Mouse (Mus musculus) MEL (cell line): ENCODE data around the gene Elp5. TPM values are rescaled to one million over a fixed set of nuclear protein-coding genes. Genes with fewer than 3 reads are reported as not detected.

Experiments
- DNase-seq: peaks from one replicate; pipeline ENCODE4 v3.0.0; 2011; ENCODE audit warnings: low read depth, low spot score
- H3K27ac ChIP-seq: 2 replicates; pipeline ENCODE4 v1.5.1; 2012; ENCODE audit warnings: low read depth, mild to moderate bottlenecking, control low read depth, low read length, moderate library complexity; ENCODE audit not compliant: control insufficient read depth
- H3K27me3 ChIP-seq, 2 experiments: fragments of 150-350 bp in 1 of 2; sonication (generic) in 1 of 2; 2 replicates each; pipeline ENCODE4 v1.6.1; 2012; ENCODE audit warnings: low read length in 2 of 2, mild to moderate bottlenecking in 2 of 2, improper control_type of control experiment in 1 of 2, moderate library complexity in 1 of 2; ENCODE audit not compliant: insufficient read depth in 2 of 2, control insufficient read depth in 1 of 2
- H3K36me3 ChIP-seq, 2 experiments: 2 replicates each; pipeline ENCODE4 v1.6.1; 2012 to 2014; ENCODE audit warnings: low read length in 2 of 2, improper control_type of control experiment in 1 of 2, inconsistent platforms in 1 of 2, mild to moderate bottlenecking in 1 of 2; ENCODE audit not compliant: insufficient read depth in 2 of 2, control insufficient read depth in 1 of 2
- H3K4me1 ChIP-seq, 2 experiments: fragments of 150-350 bp in 1 of 2; sonication (generic) in 1 of 2; 2 replicates each; pipeline ENCODE4 v1.6.1; 2012; ENCODE audit warnings: low read length in 2 of 2, improper control_type of control experiment in 1 of 2, mild to moderate bottlenecking in 1 of 2; ENCODE audit not compliant: insufficient read depth in 2 of 2, control insufficient read depth in 1 of 2
- H3K4me3 ChIP-seq, 2 experiments: fragments of 150-350 bp in 1 of 2; sonication (generic) in 1 of 2; 2 replicates each; pipeline ENCODE4 v1.5.1; 2012; ENCODE audit warnings: low read depth in 2 of 2, low read length in 2 of 2, mild to moderate bottlenecking in 2 of 2, moderate library complexity in 2 of 2, control low read depth in 1 of 2, improper control_type of control experiment in 1 of 2; ENCODE audit not compliant: control insufficient read depth in 1 of 2, insufficient read depth in 1 of 2
- H3K79me2 ChIP-seq: 2 replicates; pipeline ENCODE4 v1.6.1; 2012; ENCODE audit warnings: mild to moderate bottlenecking, low read length, moderate library complexity; ENCODE audit not compliant: control insufficient read depth, poor library complexity, insufficient read depth
- H3K9ac ChIP-seq: 2 replicates; pipeline ENCODE4 v1.6.1; 2012; ENCODE audit warnings: low read depth, mild to moderate bottlenecking, control low read depth, low read length, moderate library complexity; ENCODE audit not compliant: control insufficient read depth, poor library complexity, severe bottlenecking
- H3K9me3 ChIP-seq: fragments of 150-350 bp; sonication (generic); replicated peaks from 2 replicates; pipeline ENCODE4 v1.6.1; 2012; ENCODE audit warnings: mild to moderate bottlenecking, low read length, improper control_type of control experiment, moderate library complexity; ENCODE audit not compliant: insufficient read depth
- BHLHE40 ChIP-seq: IDR thresholded peaks from 2 replicates; pipeline ENCODE4 v1.6.1; 2012; ENCODE audit warnings: low read depth, mild to moderate bottlenecking, inconsistent platforms, low read length, improper control_type of control experiment, borderline replicate concordance
- CHD1 ChIP-seq: IDR thresholded peaks from 2 replicates; pipeline ENCODE4 v1.6.1; 2012; ENCODE audit warnings: low read depth, mild to moderate bottlenecking, inconsistent platforms, low read length, improper control_type of control experiment
- CHD2 ChIP-seq: IDR thresholded peaks from 2 replicates; pipeline ENCODE4 v1.6.1; 2011; ENCODE audit warnings: low read length, improper control_type of control experiment
- CTCF ChIP-seq, 3 experiments: IDR thresholded peaks in 2 of 3; conservative IDR thresholded peaks in 1 of 3; 2 replicates each; pipeline ENCODE4 v1.5.1; 2011 to 2012; ENCODE audit warnings: low read length in 3 of 3, low read depth in 2 of 3, mild to moderate bottlenecking in 2 of 3, improper control_type of control experiment in 1 of 3, inconsistent platforms in 1 of 3, mixed read lengths in 1 of 3, moderate library complexity in 1 of 3; ENCODE audit not compliant: control insufficient read depth in 1 of 3, insufficient read depth in 1 of 3, poor library complexity in 1 of 3, severe bottlenecking in 1 of 3
- ELF1 ChIP-seq: IDR thresholded peaks from 2 replicates; pipeline ENCODE4 v1.6.1; 2014; ENCODE audit warnings: low read depth, mild to moderate bottlenecking, inconsistent platforms, low read length, improper control_type of control experiment, moderate library complexity
- EP300 ChIP-seq, 2 experiments: IDR thresholded peaks; 2 replicates each; pipeline ENCODE4 v1.6.1; 2011; ENCODE audit warnings: improper control_type of control experiment in 2 of 2, low read length in 2 of 2, low read depth in 1 of 2, mild to moderate bottlenecking in 1 of 2
- GABPA ChIP-seq: IDR thresholded peaks from 2 replicates; pipeline ENCODE4 v1.6.1; 2012; ENCODE audit warnings: low read depth, mild to moderate bottlenecking, inconsistent platforms, low read length, improper control_type of control experiment, moderate library complexity
- GATA1 ChIP-seq: IDR thresholded peaks from 2 replicates; pipeline ENCODE4 v1.6.1; 2011; ENCODE audit warnings: low read depth, low read length, improper control_type of control experiment
- HCFC1 ChIP-seq: IDR thresholded peaks from 2 replicates; pipeline ENCODE4 v1.6.1; 2012; ENCODE audit warnings: low read depth, mild to moderate bottlenecking, inconsistent platforms, low read length, improper control_type of control experiment, moderate library complexity
- JUND ChIP-seq: IDR thresholded peaks from 2 replicates; pipeline ENCODE4 v1.6.1; 2011; ENCODE audit warnings: low read depth, mild to moderate bottlenecking, improper control_type of control experiment, low read length
- KAT2A ChIP-seq: conservative IDR thresholded peaks from 2 replicates; pipeline ENCODE4 v1.6.1; 2012; ENCODE audit warnings: low read depth, low read length, improper control_type of control experiment, inconsistent platforms
- MAFK ChIP-seq: IDR thresholded peaks from 2 replicates; pipeline ENCODE4 v1.6.1; 2011; ENCODE audit warnings: low read depth, mild to moderate bottlenecking, low read length, improper control_type of control experiment, borderline replicate concordance
- MAX ChIP-seq: IDR thresholded peaks from 2 replicates; pipeline ENCODE4 v1.6.1; 2011; ENCODE audit warnings: low read length, improper control_type of control experiment
- MAZ ChIP-seq: IDR thresholded peaks from 2 replicates; pipeline ENCODE4 v1.6.1; 2012; ENCODE audit warnings: low read depth, mild to moderate bottlenecking, inconsistent platforms, low read length, improper control_type of control experiment
- MEF2A ChIP-seq: IDR thresholded peaks from 2 replicates; pipeline ENCODE4 v1.6.1; 2014; ENCODE audit warnings: low read depth, mild to moderate bottlenecking, inconsistent platforms, low read length, improper control_type of control experiment; ENCODE audit not compliant: poor library complexity, insufficient replicate concordance, severe bottlenecking; ENCODE audit errors: extremely low read depth
- MXI1 ChIP-seq: IDR thresholded peaks from 2 replicates; pipeline ENCODE4 v1.6.1; 2011; ENCODE audit warnings: mild to moderate bottlenecking, low read depth, low read length, improper control_type of control experiment
- MYB ChIP-seq: IDR thresholded peaks from 2 replicates; pipeline ENCODE4 v1.6.1; 2011; ENCODE audit warnings: mild to moderate bottlenecking, low read depth, low read length, improper control_type of control experiment
- MYC ChIP-seq: IDR thresholded peaks from 2 replicates; pipeline ENCODE4 v1.6.1; 2011; ENCODE audit warnings: low read depth, mild to moderate bottlenecking, low read length, improper control_type of control experiment, moderate library complexity
- POLR2A ChIP-seq, 2 experiments: IDR thresholded peaks; 2 replicates each; pipeline ENCODE4 v1.6.1; 2011 to 2012; ENCODE audit warnings: low read length in 2 of 2, mild to moderate bottlenecking in 2 of 2, control low read depth in 1 of 2, improper control_type of control experiment in 1 of 2, low read depth in 1 of 2, moderate library complexity in 1 of 2; ENCODE audit not compliant: control insufficient read depth in 1 of 2, insufficient read depth in 1 of 2, poor library complexity in 1 of 2
- POLR2AphosphoS2 ChIP-seq: IDR thresholded peaks from 2 replicates; pipeline ENCODE4 v1.6.1; 2011; ENCODE audit warnings: low read length, improper control_type of control experiment
- POLR2AphosphoS5 ChIP-seq: IDR thresholded peaks from 2 replicates; pipeline ENCODE4 v1.6.1; 2012; ENCODE audit warnings: low read depth, borderline replicate concordance, mild to moderate bottlenecking, inconsistent platforms, low read length, moderate library complexity, mixed read lengths
- RAD21 ChIP-seq: IDR thresholded peaks from 2 replicates; pipeline ENCODE4 v1.6.1; 2011; ENCODE audit warnings: mild to moderate bottlenecking, low read depth, low read length, improper control_type of control experiment
- RCOR1 ChIP-seq: IDR thresholded peaks from 2 replicates; pipeline ENCODE4 v1.6.1; 2012; ENCODE audit warnings: low read depth, mild to moderate bottlenecking, inconsistent platforms, low read length, improper control_type of control experiment
- SMC3 ChIP-seq: IDR thresholded peaks from 2 replicates; pipeline ENCODE4 v1.6.1; 2011; ENCODE audit warnings: low read depth, low read length, improper control_type of control experiment
- TBP ChIP-seq: IDR thresholded peaks from 2 replicates; pipeline ENCODE4 v1.8.0; 2011; ENCODE audit warnings: low read depth, low read length, improper control_type of control experiment
- TCF12 ChIP-seq: IDR thresholded peaks from 2 replicates; pipeline ENCODE4 v1.6.1; 2014; ENCODE audit warnings: low read depth, mild to moderate bottlenecking, inconsistent platforms, low read length, improper control_type of control experiment, moderate library complexity
- UBTF ChIP-seq: IDR thresholded peaks from 2 replicates; pipeline ENCODE4 v1.6.1; 2012; ENCODE audit warnings: low read depth, mild to moderate bottlenecking, inconsistent platforms, low read length, improper control_type of control experiment, moderate library complexity, borderline replicate concordance; ENCODE audit not compliant: insufficient read depth
- USF1 ChIP-seq: IDR thresholded peaks from 2 replicates; pipeline ENCODE4 v1.6.1; 2014; ENCODE audit warnings: low read depth, mild to moderate bottlenecking, inconsistent platforms, low read length, improper control_type of control experiment, moderate library complexity
- ZC3H11A ChIP-seq: IDR thresholded peaks from 2 replicates; pipeline ENCODE4 v1.6.1; 2012; ENCODE audit warnings: low read depth, mild to moderate bottlenecking, inconsistent platforms, low read length, improper control_type of control experiment
- ZMIZ1 ChIP-seq: IDR thresholded peaks from 2 replicates; pipeline ENCODE4 v1.6.1; 2012; ENCODE audit warnings: low read depth, mild to moderate bottlenecking, inconsistent platforms, low read length, improper control_type of control experiment, moderate library complexity
- ZNF384 ChIP-seq: IDR thresholded peaks from 2 replicates; pipeline ENCODE4 v1.6.1; 2012; ENCODE audit warnings: low read depth, mild to moderate bottlenecking, inconsistent platforms, low read length, improper control_type of control experiment
- polyA plus RNA-seq, 2 experiments: library from polyadenylated mRNA; stranded (reverse) in 1 of 2; unstranded in 1 of 2; fragments of >175 nt in 1 of 2; fragments of >200 nt in 1 of 2; gene quantifications; 2 replicates each; pipeline versions ENCODE4 v1.2.1 to v1.2.4; 2012; ENCODE audit warnings: low replicate concordance in 2 of 2, low read depth in 1 of 2; ENCODE audit not compliant: insufficient read length in 2 of 2, insufficient read depth in 1 of 2, missing spikeins in 1 of 2
- total RNA-seq: library from RNA; depleted of rRNA; stranded (reverse); fragments of 300-350 nt; gene quantifications from 2 replicates; pipeline ENCODE4 v1.2.3, GENCODE M21; 2012

Gene Elp5
- total and polyA plus RNA-seq, 3 experiments = 189 to 222 TPM; not detected in 1

- Histone ChIP-seq H3K9ac (peak overlapping the region; percentile 87), H3K27ac (peak overlapping the region; percentile 84), H3K27me3 (no peaks in the 10 kb centered on the region), H3K4me1 (peaks cover 16 to 38% of the 10 kb centered on the region in 2 experiments), H3K79me2 (peaks cover 47% of the 10 kb centered on the region), H3K4me3 (peak overlapping the region; percentile 69 to 83), H3K36me3 (peaks cover 8 to 39% of the 10 kb centered on the region in 2 experiments), H3K9me3 (no peaks in the 10 kb centered on the region)
- TF ChIP-seq MYC (peak; percentile 46; the same call in 1 of the 2 replicates), TBP (no peak), MAX (0 out of 2 replicates have a peak, but pooled peaks have one; percentile 11), TCF12 (no peak), BHLHE40 (peak; percentile 79; the same call in 1 of the 2 replicates), RCOR1 (peak; percentile 80), CHD2 (no peak)
- DNase-seq = no peak
These were observed 18.8 kb upstream of the Elp5 start for GRCm38 (mm10) chr11:70001159-70001558.

GRCm38 (mm10) chr11:70000396-70000898, 18.1 kb upstream of the Elp5 start, which contains the start of gene Dvl2:
Gene Dvl2 (plus strand): TSS chr11:70000595.
- Histone ChIP-seq H3K4me1 (peaks cover 16 to 38% of the 10 kb centered on the region in 2 experiments), H3K9me3 (no peaks in the 10 kb centered on the region), H3K4me3 (peak within 1 kb of the TSS; percentile 69 to 83), H3K27me3 (no peaks in the 10 kb centered on the region), H3K36me3 (peaks cover 8 to 39% of the 10 kb centered on the region in 2 experiments), H3K79me2 (peaks cover 53% of the 10 kb centered on the region), H3K27ac (peak within 1 kb of the TSS; percentile 84), H3K9ac (peak within 1 kb of the TSS; percentile 87)
- peak; percentile 99 for DNase-seq
- TF ChIP-seq MXI1 = peak; percentile 91; the same call in 1 of the 2 replicates
- TF ChIP-seq GABPA = no peak
- TF ChIP-seq HCFC1 = peak; percentile 89
- peak; percentile 51 for TF ChIP-seq TCF12
- peak; percentile 55; the same call in 1 of the 2 replicates for TF ChIP-seq ZMIZ1
- no peak for TF ChIP-seq MEF2A
- no peak for TF ChIP-seq SMC3
- peak; percentile 97 for TF ChIP-seq USF1
- TF ChIP-seq ZC3H11A = no peak
- no peak for TF ChIP-seq GATA1
- TF ChIP-seq BHLHE40 = peak; percentile 99
- peak; percentile 99 for TF ChIP-seq MAX
- TF ChIP-seq CHD2 = no peak
- peak; percentile 61; the same call in 1 of the 2 replicates for TF ChIP-seq MYC
- TF ChIP-seq ELF1 = no peak
- peak; percentile 26; the same call in 1 of the 2 replicates for TF ChIP-seq POLR2AphosphoS5
- no peak for TF ChIP-seq CHD1
- no peak for TF ChIP-seq JUND
- TF ChIP-seq EP300 (IDR thresholded peaks at IDR 0.05; ENCODE audit: low read depth in 1 of 2, low read length in 2 of 2) = peak in 1 of 2 experiments; percentile 64; a peak in 2 of 4 replicates
- no peak for TF ChIP-seq CTCF (IDR thresholded peaks at IDR 0.05 in 2 of 3, conservative IDR thresholded peaks at IDR 0.05 in 1 of 3; ENCODE audit: control insufficient read depth in 1 of 3, insufficient read depth in 1 of 3, low read depth in 2 of 3, low read length in 3 of 3, poor library complexity in 1 of 3, severe bottlenecking in 1 of 3)
- no peak for TF ChIP-seq RAD21
- peak; percentile 85 to 93 for TF ChIP-seq POLR2A (IDR thresholded peaks at IDR 0.05; ENCODE audit: control insufficient read depth in 1 of 2, insufficient read depth in 1 of 2, low read depth in 1 of 2, low read length in 2 of 2, poor library complexity in 1 of 2)
- peak; percentile 98 for TF ChIP-seq POLR2AphosphoS2
- no peak for TF ChIP-seq KAT2A
- peak; percentile 85 for TF ChIP-seq MYB
- TF ChIP-seq MAZ = no peak
- TF ChIP-seq UBTF = 0 out of 2 replicates have a peak, but pooled peaks have one; percentile 76
- TF ChIP-seq MAFK = no peak
- no peak for TF ChIP-seq ZNF384
